Mouse (Mus musculus) gastrocnemius, adult 8-10 months (tissue): ENCODE measurements at regions not wholly inside any gene's neighbourhood (a gene's known extent, or its start where the extent isn't known, plus 50 kb on each side); places are given as distances from the start of the nearest gene placed in this dataset.
A peak's percentile ranks its signal among the peaks of the same experiment; 100 is the strongest.

Source experiments
- DNase-seq, 2 experiments: peaks; one replicate each; pipeline ENCODE4 v3.0.0; 2022; ENCODE audit warnings: low spot score in 2 of 2

DNA sequence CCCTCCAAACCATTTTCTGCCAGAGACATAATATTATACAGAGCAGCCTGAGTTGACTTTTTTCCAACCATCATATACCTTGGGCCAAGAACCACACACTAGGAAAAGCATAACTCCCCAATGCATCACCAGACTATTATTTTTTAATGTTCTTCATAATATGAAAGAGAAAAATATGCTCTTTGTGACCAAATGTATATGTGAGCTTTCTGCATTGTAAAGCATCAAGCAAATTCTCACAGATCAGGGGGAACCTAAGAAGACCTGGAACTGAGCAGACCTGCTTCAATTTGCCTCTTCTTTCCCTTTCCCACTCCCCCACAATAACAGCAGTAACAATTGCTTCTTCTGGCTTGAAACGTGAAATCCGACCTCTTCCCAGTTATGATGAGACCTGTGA is 407.6 kb downstream of the Atp6ap1l start:
- no peak for DNase-seq

DNA sequence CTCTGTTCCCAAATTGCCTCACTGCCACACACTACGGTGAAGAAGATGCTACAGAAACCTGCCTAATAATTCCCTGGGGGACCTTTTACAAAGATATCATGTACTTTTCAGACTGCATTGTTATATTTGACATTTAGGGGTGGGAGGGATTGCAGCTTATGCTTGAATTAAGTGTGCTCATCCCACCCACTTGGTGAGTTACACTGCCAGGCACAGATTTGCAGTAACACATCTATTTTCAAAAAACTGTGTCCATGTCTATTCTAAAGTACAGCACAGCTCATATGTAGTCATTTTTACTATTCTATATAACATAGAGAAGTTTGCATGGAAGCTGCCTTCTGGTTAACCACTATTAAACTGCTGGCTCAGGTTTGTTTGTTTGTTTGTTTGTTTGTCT is 404.3 kb upstream of the Xrcc4 start:
- DNase-seq: no peak

DNA sequence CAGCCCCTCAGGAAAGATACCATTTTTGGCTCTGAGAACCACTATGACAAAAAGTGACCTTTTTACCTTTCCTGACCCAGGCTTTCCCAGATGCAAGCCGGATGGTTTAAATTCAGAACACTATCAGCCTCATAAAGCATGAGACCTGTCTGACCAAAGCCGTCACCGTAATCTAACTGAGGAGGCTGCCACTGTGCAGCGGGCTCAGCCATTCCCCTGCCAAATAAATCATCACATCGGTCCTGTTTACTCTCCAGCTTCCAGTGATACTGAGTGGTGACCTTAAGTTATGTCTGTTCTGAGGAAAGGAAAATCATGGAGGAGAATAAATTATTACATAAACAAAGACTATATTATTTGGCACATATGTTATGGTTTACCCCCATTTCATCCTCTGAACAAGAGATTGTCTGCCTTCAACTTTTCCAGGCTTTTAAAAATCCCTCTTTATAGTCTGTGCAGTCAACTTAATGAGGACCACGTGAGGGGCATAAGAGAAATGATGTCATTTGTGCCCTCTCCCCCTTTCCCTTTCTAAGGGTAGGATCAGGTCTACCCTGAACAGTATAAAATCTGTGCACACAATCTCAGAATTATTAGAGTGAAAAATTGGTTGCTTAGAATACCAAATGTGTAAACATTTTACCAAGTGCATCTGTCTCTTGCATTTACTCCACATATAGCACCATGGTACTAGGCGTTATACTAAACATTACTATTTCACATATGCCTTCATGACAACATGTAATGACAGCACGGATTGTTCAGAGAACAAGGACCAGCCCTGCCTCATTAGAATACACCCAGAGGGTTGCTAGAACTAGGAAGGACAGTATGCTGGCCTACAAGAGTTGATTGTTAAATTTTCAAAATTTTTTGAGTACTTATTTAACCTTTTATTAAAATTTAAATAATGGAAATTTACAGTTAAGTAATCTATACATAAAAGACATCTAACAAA is 401.9 kb upstream of the Xrcc4 start:
- no peak for DNase-seq

DNA sequence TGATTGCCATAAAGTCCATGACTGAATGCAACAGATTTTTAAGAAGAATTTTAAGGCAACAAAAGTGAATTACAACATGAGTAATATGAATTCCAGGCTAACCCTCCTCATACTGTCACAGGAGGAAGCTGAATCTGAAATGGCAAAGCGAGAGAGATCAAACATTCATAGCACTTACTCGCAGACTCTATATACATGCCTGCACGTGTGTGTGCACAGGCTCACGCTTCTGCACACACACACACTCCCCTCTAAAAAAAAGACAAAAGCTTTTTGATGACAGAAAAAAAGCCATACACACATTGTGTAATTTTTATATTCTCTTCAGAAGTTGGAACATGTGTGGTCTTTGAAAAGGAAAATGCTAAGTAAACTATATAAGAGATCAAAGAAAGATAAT is 391.1 kb upstream of the Xrcc4 start:
- no peak for DNase-seq

DNA sequence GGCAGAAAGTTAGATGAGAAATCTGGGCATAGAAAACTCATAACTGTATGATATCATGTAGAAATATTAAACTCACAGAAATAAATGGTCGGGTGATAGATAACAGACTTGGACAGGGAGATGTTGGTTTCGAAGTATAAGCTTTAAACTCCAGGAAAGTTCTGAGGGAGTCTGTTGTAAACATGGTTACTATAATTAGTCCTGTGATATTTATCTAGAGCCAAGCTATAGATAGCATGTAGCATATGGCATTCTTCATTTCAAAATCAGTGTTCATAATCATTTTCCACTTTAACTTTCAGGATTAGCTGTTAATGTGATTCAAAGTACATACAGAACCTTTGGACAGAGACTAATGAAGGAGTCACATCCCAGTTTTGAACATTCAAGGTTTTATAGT is 387.5 kb upstream of the Xrcc4 start:
- no peak for DNase-seq

DNA sequence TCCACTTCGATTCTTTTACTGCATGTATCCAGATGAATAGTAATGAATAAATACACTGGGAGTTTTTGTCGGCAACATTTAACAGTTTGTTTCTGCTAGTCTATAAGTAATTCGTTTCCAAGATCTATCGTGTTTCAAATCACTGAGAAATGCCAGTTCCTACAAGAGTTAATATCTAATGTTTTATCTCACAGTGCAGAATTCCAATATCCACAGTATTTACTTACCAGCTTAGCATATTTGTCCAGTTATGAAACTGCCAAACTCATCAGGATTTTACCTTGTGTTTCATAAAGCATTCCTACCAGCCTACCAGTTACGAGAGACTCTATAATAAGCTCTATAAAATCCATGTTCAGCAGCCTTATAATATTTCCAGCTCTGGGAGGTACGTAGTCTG is 385.1 kb upstream of the Xrcc4 start:
- no peak for DNase-seq

DNA sequence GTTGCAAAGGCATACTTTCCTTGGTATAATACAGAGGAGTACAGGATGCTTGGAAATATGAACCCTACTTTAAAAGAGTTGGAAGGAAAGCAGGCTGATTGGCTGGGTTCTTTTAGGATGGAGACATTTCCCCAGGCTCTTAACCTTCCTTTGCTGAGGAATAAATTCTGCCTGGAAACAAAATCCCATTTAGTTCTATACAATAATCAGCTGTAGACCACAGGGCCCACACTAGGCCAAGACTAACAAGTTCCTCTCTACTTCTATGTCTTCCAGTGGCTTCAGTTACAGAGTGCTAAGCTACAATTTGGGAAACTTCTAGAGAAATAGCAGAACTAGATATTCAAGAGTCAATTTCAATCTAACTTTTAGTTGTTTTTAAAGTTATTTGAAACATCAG is 384.6 kb upstream of the Xrcc4 start:
- no peak for DNase-seq

DNA sequence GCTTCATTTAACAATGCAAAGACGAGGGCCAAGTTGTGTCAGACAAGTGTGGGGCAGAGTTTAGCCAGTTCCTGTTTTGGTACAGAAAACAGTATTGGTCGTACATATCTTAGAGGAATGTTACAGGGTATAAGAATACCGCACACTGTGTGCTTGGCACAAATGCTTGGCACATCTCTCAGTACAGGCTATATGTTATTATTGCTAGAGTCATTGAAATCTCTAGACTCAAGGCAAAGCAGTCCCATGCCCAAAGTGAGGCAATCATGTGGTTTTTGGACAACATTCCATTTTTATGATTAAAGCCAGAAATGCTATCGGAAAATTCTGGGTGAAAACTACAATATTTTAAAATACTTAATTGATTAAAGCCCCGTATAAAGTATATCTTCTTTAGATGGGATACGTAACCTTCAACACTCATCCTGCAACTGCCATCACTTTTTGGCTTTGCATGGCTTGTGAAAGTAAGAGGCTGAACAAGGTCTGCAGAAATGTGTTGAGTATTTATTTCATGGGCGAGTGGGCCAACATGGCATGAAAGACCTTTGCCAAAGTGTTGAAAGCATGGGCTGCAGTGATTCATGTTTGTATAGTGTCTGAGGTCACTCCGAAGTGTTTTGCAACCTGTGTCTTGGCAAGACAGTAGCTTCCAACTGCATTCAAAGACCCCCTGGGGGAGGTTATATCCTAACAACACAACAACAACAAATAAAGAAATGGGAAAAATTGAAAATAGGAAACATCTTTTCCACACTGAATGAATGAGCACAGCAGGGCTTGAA is 383.8 kb upstream of the Xrcc4 start:
- no peak for DNase-seq

DNA sequence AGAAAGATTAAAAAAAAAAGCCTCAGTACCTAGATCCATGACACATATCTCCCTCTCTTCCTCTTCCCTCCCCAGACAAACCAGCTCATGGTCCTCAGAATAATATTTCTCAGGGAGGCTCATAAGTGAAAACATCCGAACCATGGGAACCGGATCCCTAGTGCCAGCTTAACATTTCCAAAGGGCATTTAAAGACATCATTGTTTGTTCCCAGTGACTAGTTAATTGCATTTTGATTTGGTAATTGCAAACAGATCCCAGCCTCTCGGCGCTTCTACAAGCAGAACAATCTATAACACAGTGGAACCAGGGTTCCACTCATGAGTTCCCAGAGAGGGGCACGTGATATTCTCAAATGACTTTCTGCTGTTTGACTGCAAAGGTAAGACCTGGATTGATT is 376.7 kb upstream of the Xrcc4 start:
- DNase-seq: no peak

DNA sequence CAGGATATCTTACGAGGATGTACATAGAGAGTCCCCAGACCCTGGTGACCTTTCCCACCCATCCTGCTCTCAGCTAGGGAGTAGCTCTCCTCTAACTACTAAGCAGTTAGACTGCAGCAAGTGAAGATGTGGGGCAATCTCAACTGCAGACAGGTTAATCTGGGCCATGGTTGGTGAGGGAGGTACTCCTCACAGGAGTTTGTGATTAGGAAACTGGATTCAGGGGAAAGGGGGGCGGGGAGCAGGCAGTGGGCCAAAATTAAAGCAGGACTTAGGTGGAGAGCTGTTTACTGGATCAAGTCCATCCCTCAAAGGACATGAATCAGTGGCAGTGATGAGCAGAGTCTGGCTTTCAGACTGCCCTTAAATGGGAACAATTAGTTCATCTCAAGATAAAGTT is 374.6 kb upstream of the Xrcc4 start:
- DNase-seq: peak; percentile 7 to 13

DNA sequence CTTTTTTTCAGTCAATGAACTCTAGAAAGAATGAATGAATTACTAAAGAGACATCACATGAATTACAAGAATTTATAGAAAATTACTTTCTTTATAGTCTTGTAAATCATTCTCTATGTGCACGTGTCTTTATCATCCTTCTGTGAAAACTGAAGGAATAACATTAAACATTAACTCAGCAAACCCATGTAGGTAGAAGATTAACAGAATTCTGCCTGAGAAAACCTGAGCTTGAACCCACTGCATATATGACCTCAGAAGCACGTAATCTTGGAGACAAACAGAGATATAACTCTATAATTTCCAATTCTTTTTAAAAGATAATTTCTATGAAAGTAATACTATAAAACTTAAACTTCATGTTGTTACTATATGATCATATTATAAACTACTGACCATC is 374.0 kb upstream of the Xrcc4 start:
- no peak for DNase-seq

DNA sequence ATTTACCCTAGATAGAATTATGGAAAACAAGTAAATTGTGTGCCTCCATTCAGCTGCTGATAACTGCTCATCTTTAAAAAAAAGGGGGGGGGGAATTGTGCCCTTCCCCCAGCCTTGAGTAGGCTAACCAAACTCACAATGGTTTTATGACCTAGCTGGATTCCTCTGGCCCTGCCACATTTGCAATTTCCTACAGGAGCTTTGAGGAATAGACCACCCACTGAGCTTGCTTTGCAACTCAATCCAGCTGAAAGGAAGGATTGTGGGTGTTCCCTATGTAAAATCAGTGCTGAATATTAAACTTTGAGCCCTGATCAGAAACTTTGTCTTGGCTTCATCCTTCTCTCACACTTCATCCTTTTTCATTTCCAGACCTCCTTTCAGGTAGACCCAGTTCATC is 365.2 kb upstream of the Xrcc4 start:
- DNase-seq: no peak

DNA sequence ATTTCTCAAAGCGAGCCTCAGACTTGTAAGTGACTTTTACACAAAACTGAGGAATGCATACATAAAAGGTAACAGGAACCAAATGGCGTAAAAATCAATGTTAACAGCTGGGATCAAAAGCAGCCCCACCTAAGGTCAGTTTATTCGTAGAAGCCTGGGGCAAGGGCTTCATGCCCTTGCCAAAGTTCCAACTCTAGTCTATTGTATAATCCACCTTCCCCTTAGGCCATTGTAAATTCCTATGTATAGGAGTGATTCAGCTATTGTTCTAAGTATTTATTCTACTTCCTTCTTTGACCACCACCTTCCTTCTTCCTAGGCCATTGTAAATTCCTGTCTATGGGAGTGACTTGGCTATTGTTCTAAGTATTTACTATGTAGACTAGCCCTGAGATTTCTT is 337.5 kb upstream of the Xrcc4 start:
- no peak for DNase-seq

DNA sequence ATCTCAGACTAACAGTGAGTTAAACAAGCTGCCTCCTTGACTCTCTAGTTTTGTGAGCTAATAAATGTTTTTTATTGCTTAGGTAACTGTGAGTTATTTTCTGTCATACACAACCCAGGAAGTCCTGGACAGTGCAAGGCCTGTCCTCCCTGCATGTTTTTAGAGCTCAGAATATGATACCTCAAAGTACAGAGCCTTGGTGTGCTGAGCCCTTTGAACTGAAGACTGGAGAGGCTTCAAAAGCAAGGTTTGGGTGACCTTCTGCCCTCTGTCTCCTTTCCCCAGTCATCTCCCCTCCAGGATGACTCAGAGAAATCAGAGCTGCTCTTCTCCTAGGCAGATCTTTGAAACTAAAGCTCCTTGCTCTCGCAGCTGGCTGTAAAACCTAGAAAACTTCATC is 336.0 kb upstream of the Xrcc4 start:
- no peak for DNase-seq

DNA sequence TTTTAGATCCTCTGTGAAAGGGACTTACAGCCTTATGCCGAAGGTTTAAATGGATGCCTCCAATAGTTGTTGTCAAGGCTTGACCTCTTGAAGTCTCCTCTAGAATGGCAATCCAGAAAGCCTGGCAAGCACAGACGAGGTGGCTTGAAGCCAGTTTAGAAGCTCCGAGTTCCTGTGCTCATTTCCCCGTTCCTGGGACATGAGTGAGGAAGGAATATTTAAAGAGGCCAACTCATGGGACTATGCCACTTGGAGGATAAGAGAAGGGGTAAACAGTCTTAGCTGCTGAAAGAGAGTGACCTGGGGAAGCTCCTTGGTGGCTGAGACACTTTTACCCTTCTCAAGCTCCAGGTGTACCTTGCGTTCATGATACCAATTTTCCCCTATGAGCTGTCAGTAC is 335.1 kb upstream of the Xrcc4 start:
- DNase-seq: no peak

DNA sequence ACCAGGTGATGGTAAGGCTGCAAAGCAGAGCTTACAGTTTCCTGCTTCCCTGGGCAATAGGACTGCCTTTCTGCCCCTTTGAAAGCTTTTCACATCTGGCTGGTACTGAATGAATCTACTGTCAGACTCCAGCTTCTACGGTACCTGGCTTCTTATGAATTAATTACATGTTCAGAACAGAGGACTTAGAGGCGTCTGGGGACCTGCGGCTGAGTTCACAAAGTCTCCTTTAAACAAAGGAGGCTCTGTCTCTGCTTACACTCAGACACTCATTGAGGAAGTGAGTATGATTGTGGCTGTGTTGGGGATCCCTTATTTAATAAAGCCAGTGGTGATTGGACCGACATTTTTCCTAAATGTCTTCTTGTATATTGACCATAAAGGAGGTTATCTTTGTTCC is 331.6 kb upstream of the Xrcc4 start:
- DNase-seq: no peak

DNA sequence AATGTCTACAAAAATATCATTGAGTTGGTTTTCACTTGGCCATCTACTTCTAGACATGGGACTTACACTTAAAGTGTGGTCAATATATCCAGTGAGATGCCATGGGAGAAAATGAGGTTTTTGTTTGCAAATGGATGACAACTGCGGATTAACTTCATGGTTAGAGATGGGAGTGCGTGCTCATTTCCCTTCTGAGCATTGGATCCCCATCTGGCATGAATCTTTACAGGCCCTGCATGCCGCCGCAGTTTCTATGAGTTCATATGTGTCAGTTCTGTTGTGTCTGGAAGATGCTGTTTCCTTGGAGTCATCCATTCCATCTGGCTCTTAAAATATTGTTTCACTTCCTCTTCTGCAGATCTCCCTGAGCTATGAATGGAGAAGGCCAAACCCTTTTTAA is 315.0 kb upstream of the Xrcc4 start:
- no peak for DNase-seq

DNA sequence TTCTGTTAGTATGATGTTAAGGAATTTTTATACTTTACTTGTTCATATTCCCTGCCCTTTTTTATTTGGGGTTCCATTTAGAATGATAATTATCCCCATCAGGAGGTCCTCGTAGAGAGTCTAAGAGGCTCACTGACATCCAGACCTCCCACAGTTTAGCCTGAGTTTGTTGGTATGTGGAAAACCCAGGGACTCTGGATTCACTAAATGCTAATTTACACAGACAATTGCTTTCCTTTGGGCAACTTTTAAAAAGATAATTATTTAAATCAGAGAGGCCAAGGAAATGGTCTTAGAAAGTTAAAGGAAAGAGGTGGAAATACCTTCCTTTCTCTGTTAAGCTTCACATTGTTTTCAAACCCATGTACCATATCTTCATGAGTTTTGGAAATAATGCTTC is 312.7 kb upstream of the Xrcc4 start:
- DNase-seq: no peak

DNA sequence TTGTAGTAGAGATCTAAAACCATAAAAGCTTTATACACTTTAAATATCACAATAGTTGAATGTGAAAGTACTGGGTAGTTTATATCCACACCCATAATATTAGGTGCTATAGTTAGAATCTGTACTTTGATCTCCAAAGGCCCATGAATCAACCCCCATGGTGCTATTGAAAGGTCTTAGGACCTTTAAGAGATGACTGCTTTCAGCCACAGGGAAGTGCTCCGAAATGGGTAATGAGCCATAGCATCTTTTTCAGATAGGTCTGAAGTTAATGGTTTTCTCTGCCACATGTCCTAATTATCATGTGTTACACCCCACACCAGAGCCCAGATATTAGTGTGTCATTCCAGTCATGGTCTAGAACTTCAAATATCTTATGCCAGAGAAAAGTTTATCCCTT is 312.1 kb upstream of the Xrcc4 start:
- no peak for DNase-seq

DNA sequence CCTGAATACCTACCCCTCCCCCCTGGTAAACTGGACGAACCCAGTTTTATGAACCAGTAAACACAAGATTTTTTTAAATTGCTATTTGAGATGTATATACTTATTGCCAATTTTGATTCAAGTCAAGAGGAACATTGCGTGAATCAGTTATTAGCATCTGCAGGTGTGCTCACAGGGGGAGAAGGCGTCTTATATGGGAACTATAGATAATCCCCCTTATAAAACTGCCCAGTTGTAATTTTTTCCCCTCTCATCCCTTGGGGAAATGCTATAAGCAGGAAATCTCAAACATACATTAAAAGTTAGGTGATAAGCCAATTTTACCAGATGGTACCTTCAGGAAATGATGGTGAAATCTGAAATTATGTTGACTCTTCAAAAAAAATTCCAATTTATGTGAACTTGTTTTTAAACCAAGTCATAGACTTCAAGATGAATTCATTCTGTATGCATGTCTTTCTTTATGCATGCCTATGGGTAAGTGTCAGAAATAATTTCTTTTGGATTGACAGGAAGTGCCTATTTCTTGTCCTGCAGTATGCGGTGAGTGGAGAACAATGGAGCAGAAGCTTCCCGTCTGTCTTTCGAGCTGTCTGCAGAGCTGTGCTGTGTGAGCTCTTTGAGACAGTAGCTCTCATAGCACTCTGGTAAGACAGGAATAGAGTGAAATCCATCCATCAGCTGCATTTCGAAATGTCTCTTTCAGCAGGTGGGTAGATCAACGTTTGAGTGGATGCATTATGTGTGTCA is 306.0 kb upstream of the Xrcc4 start:
- no peak for DNase-seq

DNA sequence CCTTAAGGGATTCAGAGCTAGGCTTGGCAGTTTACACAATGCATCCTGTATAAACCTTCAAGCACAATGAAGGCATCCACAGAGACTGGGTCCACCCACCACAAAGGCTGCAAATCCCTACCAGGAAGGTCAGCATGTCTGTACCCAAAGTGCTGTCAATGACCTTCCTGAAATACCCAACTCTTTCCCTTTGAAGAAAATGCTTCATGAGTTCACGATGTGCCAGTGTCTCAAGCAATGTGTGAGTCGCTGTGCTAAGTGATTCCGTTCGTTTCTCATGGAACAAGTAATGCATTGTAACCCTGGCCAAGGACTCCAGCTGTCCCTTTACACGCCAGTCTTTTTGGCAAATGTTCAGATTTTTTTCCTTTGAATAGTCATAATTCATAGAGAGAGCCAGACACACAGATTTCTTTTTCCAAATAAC is 305.4 kb upstream of the Xrcc4 start:
- DNase-seq: no peak

DNA sequence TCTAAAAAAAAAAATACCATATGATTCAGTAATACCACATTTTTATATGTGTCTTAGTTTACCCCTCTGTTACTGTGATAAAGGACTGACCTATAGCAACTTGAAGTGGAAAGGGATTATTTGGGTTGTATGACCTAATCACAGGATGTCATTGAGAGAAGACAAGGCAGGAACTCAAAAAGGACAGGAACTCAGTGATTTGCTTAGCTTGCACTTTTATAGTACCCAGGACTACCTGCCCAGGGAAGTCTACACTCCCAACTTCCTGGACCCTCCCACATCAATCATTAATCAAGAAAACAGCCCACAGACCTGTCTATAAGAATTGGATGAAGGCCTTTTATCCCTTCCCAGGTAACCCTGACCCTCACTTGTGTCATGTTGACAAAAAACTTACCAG is 303.0 kb upstream of the Xrcc4 start:
- no peak for DNase-seq
